Mouse (Mus musculus) urinary bladder, postnatal 4 days (tissue): Measurements from ENCODE around the gene Zfyve9.

Experiments
- DNase-seq, 2 experiments: peaks; one replicate each; pipeline ENCODE4 v3.0.0; 2021 to 2022; ENCODE audit warnings: low spot score in 2 of 2

Gene Zfyve9

GRCm38 (mm10) chr4:108610935-108611334 lies 169.7 kb downstream of the Zfyve9 start:
- no peak for DNase-seq

- DNase-seq: no peak
Observed at GRCm38 (mm10) chr4:108608651-108609050, 171.9 kb downstream of the Zfyve9 start.

- DNase-seq: no peak
Observed at GRCm38 (mm10) chr4:108601870-108602269, 178.7 kb downstream of the Zfyve9 start.

- no peak for DNase-seq
Observed at GRCm38 (mm10) chr4:108598306-108598705, 182.3 kb downstream of the Zfyve9 start.

GRCm38 (mm10) chr4:108595785-108596184 lies 184.8 kb downstream of the Zfyve9 start:
- DNase-seq: no peak

GRCm38 (mm10) chr4:108593376-108593775 lies 187.2 kb downstream of the Zfyve9 start:
- no peak for DNase-seq
